Mouse (Mus musculus) lung, postnatal 0 days (tissue): ENCODE measurements at regions not wholly inside any gene's neighbourhood (a gene's known extent, or its start where the extent isn't known, plus 50 kb on each side); places are given as distances from the start of the nearest gene placed in this dataset.
A peak's percentile ranks its signal among the peaks of the same experiment; 100 is the strongest.

Source experiments
- ATAC-seq: fragments of 200-750 bp; cut with Nextera tagmentation; 2 replicates; pipeline ENCODE4 v1.8.0; 2017; ENCODE audit warnings: moderate library complexity
- DNase-seq: peaks from one replicate; pipeline ENCODE4 v3.0.0-alpha.2; 2016; ENCODE audit warnings: low spot score
- H3K27ac ChIP-seq: fragments of 300-500 bp; sonication (generic); 2 replicates; pipeline ENCODE4 v1.5.1; 2014; ENCODE audit warnings: antibody characterized with exemption, mild to moderate bottlenecking, low read length, mixed read lengths
- H3K27me3 ChIP-seq: fragments of 300-500 bp; sonication (generic); replicated peaks from 2 replicates; pipeline ENCODE4 v1.6.1; 2014; ENCODE audit warnings: low read length, mixed read lengths; ENCODE audit not compliant: insufficient read depth
- H3K36me3 ChIP-seq: fragments of 300-500 bp; sonication (generic); 2 replicates; pipeline ENCODE4 v1.6.1; 2014; ENCODE audit warnings: low read length, mixed read lengths; ENCODE audit not compliant: insufficient read depth
- H3K4me1 ChIP-seq: fragments of 300-500 bp; sonication (generic); 2 replicates; pipeline ENCODE4 v1.6.1; 2014; ENCODE audit warnings: antibody characterized with exemption, low read depth, low read length, mixed read lengths; ENCODE audit not compliant: insufficient read depth
- H3K4me2 ChIP-seq: fragments of 300-500 bp; sonication (generic); replicated peaks from 2 replicates; pipeline ENCODE4 v1.6.1; 2014; ENCODE audit warnings: low read depth, mild to moderate bottlenecking, low read length, moderate library complexity, mixed read lengths
- H3K4me3 ChIP-seq: fragments of 300-500 bp; sonication (generic); 2 replicates; pipeline ENCODE4 v1.5.1; 2014; ENCODE audit warnings: low read depth, low read length
- H3K9ac ChIP-seq: fragments of 300-500 bp; sonication (generic); replicated peaks from 2 replicates; pipeline ENCODE4 v1.6.1; 2014; ENCODE audit warnings: low read depth, mild to moderate bottlenecking
- H3K9me3 ChIP-seq: fragments of 300-500 bp; sonication (generic); 2 replicates; pipeline ENCODE4 v1.6.1; 2016; ENCODE audit warnings: low read length, mixed read lengths
- CTCF ChIP-seq: IDR thresholded peaks from 2 replicates; pipeline ENCODE4 v1.5.1; 2016; ENCODE audit warnings: antibody characterized with exemption, mild to moderate bottlenecking
- EP300 ChIP-seq: IDR thresholded peaks from 2 replicates; pipeline ENCODE4 v1.6.1; 2016; ENCODE audit warnings: antibody characterized with exemption, mild to moderate bottlenecking, control low read depth
- WGBS: fragments of 180-500 bp; shearing (Covaris S2); extraction: QIAGEN DNeasy Blood & Tissue Kit; methylation state at CpG from one replicate; pipeline ENCODE4 v1.1.7; 2014; 5-methylcytosine and 5-hydroxymethylcytosine counted together

DNA sequence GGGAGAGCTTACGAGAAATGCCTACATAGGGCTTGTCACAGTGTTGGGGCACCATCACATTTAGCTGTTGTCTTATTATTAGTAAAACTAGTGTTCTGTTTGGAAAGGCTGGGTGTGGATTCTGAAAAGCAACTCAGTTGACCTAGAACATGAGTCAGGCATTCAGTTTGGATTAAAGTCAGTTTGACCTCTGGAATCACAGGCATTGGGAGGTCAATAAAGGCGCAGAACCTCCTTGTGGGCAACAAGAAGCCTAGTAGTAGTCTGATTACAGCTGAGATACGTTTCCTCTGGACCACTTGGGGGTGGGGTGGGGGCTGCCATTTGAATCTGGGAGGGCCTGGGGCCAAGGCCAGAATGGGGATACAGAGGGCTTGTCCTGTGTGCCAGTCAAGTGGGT, 52.1 kb upstream of the Map3k1 start:
- no peaks in the 10 kb centered on the region for H3K27me3 ChIP-seq
- H3K4me3 ChIP-seq, result no peak overlapping the region
- no peak overlapping the region for H3K27ac ChIP-seq
- no peaks in the 10 kb centered on the region; the same call in 1 of the 2 replicates for H3K4me1 ChIP-seq
- no peak overlapping the region for H3K4me2 ChIP-seq
- WGBS, result 85% methylated on average over 3 of the region's 3 CpGs
- H3K9me3 ChIP-seq, result no peaks in the 10 kb centered on the region
- no peak overlapping the region for H3K9ac ChIP-seq
- H3K36me3 ChIP-seq, result no peaks in the 10 kb centered on the region
- no peak for ATAC-seq
- no peak for TF ChIP-seq EP300
- TF ChIP-seq CTCF, result no peak
- no peak for DNase-seq

DNA sequence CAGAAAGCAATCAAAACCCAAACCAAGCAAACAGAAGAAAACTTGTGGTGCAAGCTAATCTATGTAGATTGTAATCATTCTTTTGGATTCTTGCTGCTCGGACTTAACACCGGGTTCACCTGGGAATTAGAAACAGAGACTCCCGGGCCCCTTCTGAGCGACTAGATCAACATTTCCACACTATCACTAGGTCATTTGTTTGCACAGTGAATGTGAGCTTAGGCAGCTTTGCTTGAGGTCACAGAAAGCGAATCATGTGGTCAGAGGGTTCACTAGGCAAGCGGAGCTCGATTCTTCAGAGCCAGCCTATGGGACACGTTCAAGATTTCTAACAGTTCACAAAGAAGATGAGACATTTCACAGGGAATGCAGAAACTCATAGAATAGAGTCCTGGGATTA, 53.5 kb upstream of the Map3k1 start:
- no peak for ATAC-seq
- DNase-seq, result no peak

GRCm38 (mm10) chr13:111865956-111866355, 57.2 kb upstream of the Map3k1 start:
- no peaks in the 10 kb centered on the region for H3K36me3 ChIP-seq
- H3K4me3 ChIP-seq, result no peak overlapping the region
- no peak overlapping the region for H3K27ac ChIP-seq
- 91% methylated on average over 7 of the region's 7 CpGs for WGBS
- TF ChIP-seq CTCF (no peak), EP300 (no peak)
- no peak for ATAC-seq
- no peaks in the 10 kb centered on the region; the same call in 1 of the 2 replicates for H3K4me1 ChIP-seq
- H3K4me2 ChIP-seq, result no peak overlapping the region
- no peaks in the 10 kb centered on the region for H3K9me3 ChIP-seq
- H3K27me3 ChIP-seq, result no peaks in the 10 kb centered on the region
- no peak overlapping the region for H3K9ac ChIP-seq
- no peak for DNase-seq

More for the DNA sequence above, 53.5 kb upstream of the Map3k1 start:
- H3K4me1 ChIP-seq, result no peaks in the 10 kb centered on the region
- H3K4me3 ChIP-seq, result no peak overlapping the region
- no peaks in the 10 kb centered on the region for H3K36me3 ChIP-seq
- H3K27me3 ChIP-seq, result no peaks in the 10 kb centered on the region
- WGBS, result 46% methylated on average over 8 of the region's 8 CpGs
- no peak overlapping the region for H3K9ac ChIP-seq
- TF ChIP-seq CTCF (no peak), EP300 (no peak)
- no peak overlapping the region for H3K27ac ChIP-seq
- no peak overlapping the region for H3K4me2 ChIP-seq
- no peaks in the 10 kb centered on the region for H3K9me3 ChIP-seq

DNA sequence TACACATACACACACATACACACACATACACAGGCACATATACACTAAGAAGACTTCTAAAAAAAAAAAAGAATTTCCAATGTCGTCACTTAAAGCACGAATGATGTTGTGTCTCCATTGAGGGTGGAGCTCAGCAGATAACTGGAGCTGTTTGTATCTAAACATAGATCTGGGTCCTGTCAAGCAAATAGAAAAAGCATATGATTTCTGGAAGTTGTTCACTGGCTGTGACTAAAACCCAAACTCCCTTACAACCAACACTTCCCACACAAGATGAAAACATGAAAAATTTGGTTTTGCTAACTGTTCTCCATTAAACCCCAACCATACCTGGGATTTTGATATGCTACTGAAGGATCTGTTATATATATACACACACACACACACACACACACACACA, 58.5 kb upstream of the Map3k1 start:
- Histone ChIP-seq H3K4me1 (no peaks in the 10 kb centered on the region; the same call in 1 of the 2 replicates), H3K4me2 (no peak overlapping the region), H3K27ac (no peak overlapping the region), H3K36me3 (no peaks in the 10 kb centered on the region), H3K9ac (no peak overlapping the region), H3K27me3 (no peaks in the 10 kb centered on the region), H3K9me3 (no peaks in the 10 kb centered on the region), H3K4me3 (no peak overlapping the region)
- 79% methylated on average over 2 of the region's 2 CpGs for WGBS
- DNase-seq (no peak), ATAC-seq (no peak)
- no peak for TF ChIP-seq CTCF
- no peak for TF ChIP-seq EP300

DNA sequence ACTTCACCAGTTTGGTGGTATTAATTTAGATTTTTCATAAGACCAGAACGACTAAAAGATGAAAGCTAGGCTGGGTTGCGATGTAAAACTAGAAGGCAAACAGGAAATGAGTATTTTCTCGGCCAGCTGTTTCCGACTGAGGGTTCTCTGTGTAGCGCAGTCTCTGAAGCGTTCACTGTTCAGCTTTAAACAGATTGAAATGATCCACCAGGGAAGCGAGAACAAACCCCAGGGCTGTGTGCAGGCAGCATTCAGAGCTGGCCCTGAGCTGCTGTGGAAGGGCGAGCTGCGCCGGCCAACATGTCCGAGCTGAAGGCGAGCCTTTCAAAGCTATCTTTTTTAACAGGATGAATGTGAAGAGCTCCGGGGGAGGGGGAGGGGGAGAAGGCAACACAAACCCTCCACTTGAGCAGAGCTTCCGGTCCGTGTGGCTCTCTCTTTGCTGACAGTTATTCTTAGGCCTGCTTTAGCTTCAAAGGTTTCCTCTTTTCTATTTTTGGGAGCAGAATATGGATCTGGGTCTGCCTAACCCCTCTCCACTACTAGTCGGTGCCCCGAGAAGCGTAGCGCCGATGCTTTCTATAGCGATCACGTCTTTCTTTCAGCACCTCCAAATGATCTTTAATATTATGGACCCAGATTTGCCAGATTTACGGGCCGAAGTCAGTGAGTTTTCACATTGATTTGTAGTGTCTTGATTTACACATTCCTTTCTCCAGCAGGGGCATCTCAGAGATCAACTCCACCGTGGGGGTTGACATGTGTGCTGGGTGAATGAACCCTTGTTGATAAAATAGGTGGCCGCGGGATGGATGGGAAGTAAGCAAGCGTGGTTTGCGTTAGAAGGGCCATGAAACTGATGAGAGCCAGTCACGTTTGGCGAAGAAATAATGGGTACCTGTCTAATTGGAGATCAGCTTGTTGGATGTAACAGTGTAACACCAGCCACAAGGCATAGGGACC, 59.3 kb upstream of the Map3k1 start:
- no peaks in the 10 kb centered on the region for H3K27me3 ChIP-seq
- WGBS, result 18% methylated on average over 31 of the region's 31 CpGs
- H3K4me3 ChIP-seq, result peak overlapping the region; percentile 26
- peak; percentile 79 for ATAC-seq
- no peaks in the 10 kb centered on the region; the same call in 1 of the 2 replicates for H3K4me1 ChIP-seq
- H3K9me3 ChIP-seq, result no peaks in the 10 kb centered on the region
- TF ChIP-seq EP300 (no peak), CTCF (no peak)
- peak; percentile 75 for DNase-seq
- peak overlapping the region; percentile 57 for H3K4me2 ChIP-seq
- H3K27ac ChIP-seq, result peak overlapping the region; percentile 77
- H3K36me3 ChIP-seq, result no peaks in the 10 kb centered on the region
- H3K9ac ChIP-seq, result peak overlapping the region; percentile 24; the same call in 1 of the 2 replicates

DNA sequence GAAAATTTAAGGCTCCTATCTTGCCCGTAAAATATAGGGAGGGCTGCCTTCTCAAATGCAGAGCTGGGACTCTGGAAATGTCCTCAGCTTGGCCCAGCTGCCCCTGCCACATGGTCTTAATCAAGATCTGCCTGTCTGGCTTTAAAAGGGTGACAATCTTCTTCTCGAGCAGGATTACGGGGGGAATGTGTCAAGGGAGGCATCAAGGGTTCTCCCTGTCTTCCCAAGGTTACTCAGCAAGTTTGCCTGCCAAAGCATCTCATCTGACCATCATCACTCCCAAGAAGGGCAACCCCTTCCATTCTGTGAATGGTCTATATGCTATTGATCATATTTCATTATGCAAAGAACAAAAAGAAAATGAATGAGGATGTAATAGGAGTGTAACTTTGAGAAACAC, 60.2 kb upstream of the Map3k1 start:
- H3K4me2 ChIP-seq, result no peak overlapping the region
- no peak overlapping the region for H3K9ac ChIP-seq
- DNase-seq (no peak), ATAC-seq (no peak)
- H3K4me3 ChIP-seq, result no peak overlapping the region
- H3K9me3 ChIP-seq, result no peaks in the 10 kb centered on the region
- H3K4me1 ChIP-seq, result no peaks in the 10 kb centered on the region; the same call in 1 of the 2 replicates
- H3K36me3 ChIP-seq, result no peaks in the 10 kb centered on the region
- no peak overlapping the region for H3K27ac ChIP-seq
- no peak for TF ChIP-seq EP300
- no peak for TF ChIP-seq CTCF
- no peaks in the 10 kb centered on the region for H3K27me3 ChIP-seq
- WGBS, result 46% methylated on average over 3 of the region's 3 CpGs
